Mouse (Mus musculus) right cerebral cortex, postnatal 14 days (tissue): ENCODE results near the gene Fzr1.

Experiments
- DNase-seq: peaks from one replicate; pipeline ENCODE4 v3.0.0; 2022

Fzr1 gene

GRCm38 (mm10) chr10:81415549-81416310, 37.4 kb upstream of the Fzr1 start:
- no peak for DNase-seq

GRCm38 (mm10) chr10:81415146-81415545, 36.8 kb upstream of the Fzr1 start:
- DNase-seq, result no peak

GRCm38 (mm10) chr10:81414682-81415081, 36.4 kb upstream of the Fzr1 start:
- no peak for DNase-seq

- DNase-seq, result peak; percentile 88
Measured at GRCm38 (mm10) chr10:81413310-81414261, 35.3 kb upstream of the Fzr1 start.

GRCm38 (mm10) chr10:81412586-81413309, 34.4 kb upstream of the Fzr1 start:
- DNase-seq, result no peak

- peak; percentile 71 for DNase-seq
Measured at GRCm38 (mm10) chr10:81411471-81412400, 33.4 kb upstream of the Fzr1 start.

GRCm38 (mm10) chr10:81410981-81411380, 32.7 kb upstream of the Fzr1 start:
- no peak for DNase-seq

GRCm38 (mm10) chr10:81410350-81410749, 32.0 kb upstream of the Fzr1 start:
- no peak for DNase-seq

GRCm38 (mm10) chr10:81409330-81409729, 31.0 kb upstream of the Fzr1 start:
- no peak for DNase-seq

- DNase-seq, result peak; percentile 78
Measured at GRCm38 (mm10) chr10:81408871-81409291, 30.6 kb upstream of the Fzr1 start.

- DNase-seq, result no peak
Measured at GRCm38 (mm10) chr10:81408424-81408729, 30.1 kb upstream of the Fzr1 start.

- peak; percentile 55 for DNase-seq
Measured at GRCm38 (mm10) chr10:81407539-81408423, 29.5 kb upstream of the Fzr1 start.

GRCm38 (mm10) chr10:81406504-81407440, 28.5 kb upstream of the Fzr1 start:
- DNase-seq, result no peak

GRCm38 (mm10) chr10:81405588-81406201, 27.4 kb upstream of the Fzr1 start:
- DNase-seq, result peak; percentile 66

GRCm38 (mm10) chr10:81404720-81405119, 26.4 kb upstream of the Fzr1 start:
- no peak for DNase-seq

- no peak for DNase-seq
Measured at GRCm38 (mm10) chr10:81404082-81404481, 25.8 kb upstream of the Fzr1 start.

- DNase-seq, result no peak
Measured at GRCm38 (mm10) chr10:81403511-81403910, 25.2 kb upstream of the Fzr1 start.

GRCm38 (mm10) chr10:81402227-81402765, 24.0 kb upstream of the Fzr1 start:
- no peak for DNase-seq
